Mouse (Mus musculus): ENCODE data around the gene Rbbp4. TPM values are rescaled to one million over a fixed set of nuclear protein-coding genes. Genes with fewer than 3 reads are reported as not detected.

Gene Rbbp4
- total and polyA plus RNA-seq, 3 experiments = 16.8 to 70.7 (median 67.0) TPM

DNA sequence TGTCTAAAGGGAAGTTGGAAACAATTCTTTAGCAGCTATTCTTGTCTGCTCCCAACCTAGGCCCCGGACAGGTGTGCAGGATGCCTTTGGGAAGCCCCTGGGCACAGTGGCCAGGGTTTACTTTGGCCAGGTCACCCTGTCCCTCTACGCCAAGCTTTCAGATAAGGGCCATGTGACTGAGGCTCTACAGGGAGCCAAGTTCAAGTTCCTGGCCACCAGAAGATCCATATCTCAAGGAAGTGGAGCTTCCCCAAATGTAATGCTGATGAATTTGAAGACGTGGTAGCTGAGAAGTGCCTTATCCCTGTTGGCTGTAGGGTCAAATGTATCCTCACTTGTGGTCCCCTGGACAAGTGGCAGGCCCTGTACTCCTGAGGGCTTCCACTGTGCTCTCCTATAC is 44.6 kb upstream of the Rbbp4 start:
- Histone ChIP-seq H3K36me3 (ENCODE audit: control insufficient read depth, insufficient read depth, low read length) (no peaks in the 10 kb centered on the region), H3K4me1 (ENCODE audit: control insufficient read depth, insufficient read depth, low read length) (peaks cover 1% of the 10 kb centered on the region; the same call in 1 of the 2 replicates), H3K27me3 (ENCODE audit: control insufficient read depth, insufficient read depth, low read length) (no peaks in the 10 kb centered on the region), H3K79me2 (replicated peaks; ENCODE audit: control insufficient read depth, insufficient read depth, low read length) (no peaks in the 10 kb centered on the region), H3K4me3 (no peak overlapping the region), H3K27ac (no peak overlapping the region), H3K9ac (ENCODE audit: low read depth, low read length) (no peak overlapping the region)
- DNase-seq = no peak
- intact Hi-C loops (cut with DNase I) = no loop called here
- no peak for TF ChIP-seq CTCF (IDR thresholded peaks at IDR 0.05)
- no peak for TF ChIP-seq EP300 (IDR thresholded peaks at IDR 0.05; ENCODE audit: insufficient read depth, low read depth, low read length)
- TF ChIP-seq POLR2A (IDR thresholded peaks at IDR 0.05; ENCODE audit: insufficient read depth, low read depth, low read length) = no peak
- WGBS = 50% methylated on average over 3 of the region's 3 CpGs

DNA sequence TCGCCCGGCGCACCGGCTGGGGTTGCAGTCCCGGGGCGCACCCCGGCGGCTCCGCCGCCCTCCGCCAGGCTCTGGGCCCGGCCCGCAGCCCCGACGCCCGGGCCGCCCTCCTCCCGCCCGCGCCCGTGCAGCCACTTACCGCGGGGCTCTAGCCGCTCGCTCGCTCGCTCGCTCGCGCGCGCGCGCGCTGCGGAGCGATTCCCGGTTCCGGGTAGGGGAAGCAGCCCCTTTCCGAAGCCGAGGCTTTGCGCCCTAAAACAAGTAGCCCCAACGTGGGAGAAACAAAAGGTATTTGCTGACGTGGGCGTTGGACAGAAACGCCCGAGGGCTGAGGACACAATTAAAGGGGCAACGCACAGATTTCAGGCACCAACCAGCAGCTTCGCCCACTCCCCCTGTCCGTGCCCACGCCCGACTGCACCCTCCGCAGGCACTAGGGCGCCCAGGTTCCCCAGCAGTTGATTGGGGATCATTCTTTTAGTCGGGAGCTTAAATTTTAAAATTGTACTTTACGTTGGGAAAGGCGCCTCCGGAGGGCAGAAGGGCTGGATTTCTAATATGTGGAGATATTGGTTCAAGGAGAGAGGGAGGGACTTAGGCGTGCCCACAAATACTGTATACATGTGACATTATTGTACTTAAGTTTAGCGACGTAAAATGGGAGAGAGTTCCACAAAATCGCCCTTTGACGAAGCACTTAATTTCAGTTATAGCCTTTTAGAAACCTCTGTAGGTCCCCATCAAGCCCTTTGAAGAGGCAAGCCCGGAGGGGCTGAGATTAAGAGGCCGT is 42.6 kb upstream of the Rbbp4 start, which contains the start of gene Zbtb8a:
TSS of gene Zbtb8a (minus strand) at position 516 of the 790 bp plus-strand sequence.
- no peaks in the 10 kb centered on the region for H3K79me2 ChIP-seq (replicated peaks; ENCODE audit: control insufficient read depth, insufficient read depth, low read length)
- intact Hi-C loops (cut with DNase I) = no loop called here
- H3K27ac ChIP-seq = peak within 1 kb of the TSS; percentile 81
- H3K27me3 ChIP-seq (ENCODE audit: control insufficient read depth, insufficient read depth, low read length) = no peaks in the 10 kb centered on the region
- WGBS = 2% methylated on average over 64 of the region's 65 CpGs
- H3K36me3 ChIP-seq (ENCODE audit: control insufficient read depth, insufficient read depth, low read length) = no peaks in the 10 kb centered on the region
- H3K4me3 ChIP-seq = peak within 1 kb of the TSS; percentile 67
- DNase-seq = peak; percentile 61 to 73
- no peaks in the 10 kb centered on the region; the same call in 1 of the 2 replicates for H3K4me1 ChIP-seq (ENCODE audit: control insufficient read depth, insufficient read depth, low read length)
- no peak for TF ChIP-seq CTCF (IDR thresholded peaks at IDR 0.05)
- TF ChIP-seq POLR2A (IDR thresholded peaks at IDR 0.05; ENCODE audit: insufficient read depth, low read depth, low read length) = peak; percentile 43
- H3K9ac ChIP-seq (ENCODE audit: low read depth, low read length) = peak within 1 kb of the TSS; percentile 85

DNA sequence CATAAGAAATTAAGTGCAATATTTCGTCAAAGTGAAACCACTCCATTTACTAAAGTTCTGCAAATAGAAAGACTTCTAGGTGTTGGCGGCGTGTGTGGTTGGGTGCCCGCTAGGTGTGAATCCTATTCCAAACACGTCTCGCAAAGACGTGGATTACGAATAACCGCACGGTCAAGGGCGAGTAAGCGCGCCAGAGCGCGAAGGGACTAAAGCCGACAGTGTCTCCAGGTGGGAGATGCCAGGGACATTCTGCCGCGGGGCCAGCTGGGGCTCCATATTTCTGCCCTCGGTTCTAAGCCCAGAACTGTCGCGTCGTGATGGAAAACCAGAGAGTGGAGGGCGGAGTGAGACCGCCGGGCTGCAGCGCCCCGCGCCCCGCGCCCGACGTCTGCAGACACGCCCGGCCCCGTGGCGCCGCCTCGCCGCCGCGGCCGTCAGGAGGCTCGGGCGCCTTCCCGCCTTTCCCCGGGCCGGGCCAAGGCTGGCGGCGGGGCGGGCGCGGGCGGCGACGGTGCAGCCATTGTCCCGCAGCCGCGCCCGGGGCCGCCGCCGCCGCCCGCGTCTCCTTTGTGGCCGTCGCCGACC is 41.9 kb upstream of the Rbbp4 start:
- no peak for TF ChIP-seq POLR2A (IDR thresholded peaks at IDR 0.05; ENCODE audit: insufficient read depth, low read depth, low read length)
- TF ChIP-seq CTCF (IDR thresholded peaks at IDR 0.05) = no peak; the same call in 1 of the 2 replicates
- no peak for TF ChIP-seq EP300 (IDR thresholded peaks at IDR 0.05; ENCODE audit: insufficient read depth, low read depth, low read length)
- DNase-seq = peak; percentile 77 to 79
- H3K4me1 ChIP-seq (ENCODE audit: control insufficient read depth, insufficient read depth, low read length) = no peaks in the 10 kb centered on the region; the same call in 1 of the 2 replicates
- intact Hi-C loops (cut with DNase I) = no loop called here
- peak overlapping the region; percentile 73 for H3K27ac ChIP-seq
- H3K9ac ChIP-seq (ENCODE audit: low read depth, low read length) = peak overlapping the region; percentile 85
- no peaks in the 10 kb centered on the region for H3K79me2 ChIP-seq (replicated peaks; ENCODE audit: control insufficient read depth, insufficient read depth, low read length)
- peak overlapping the region; percentile 67 for H3K4me3 ChIP-seq
- no peaks in the 10 kb centered on the region for H3K36me3 ChIP-seq (ENCODE audit: control insufficient read depth, insufficient read depth, low read length)
- WGBS = under 1% methylated on average over 68 of the region's 68 CpGs
- no peaks in the 10 kb centered on the region for H3K27me3 ChIP-seq (ENCODE audit: control insufficient read depth, insufficient read depth, low read length)

DNA sequence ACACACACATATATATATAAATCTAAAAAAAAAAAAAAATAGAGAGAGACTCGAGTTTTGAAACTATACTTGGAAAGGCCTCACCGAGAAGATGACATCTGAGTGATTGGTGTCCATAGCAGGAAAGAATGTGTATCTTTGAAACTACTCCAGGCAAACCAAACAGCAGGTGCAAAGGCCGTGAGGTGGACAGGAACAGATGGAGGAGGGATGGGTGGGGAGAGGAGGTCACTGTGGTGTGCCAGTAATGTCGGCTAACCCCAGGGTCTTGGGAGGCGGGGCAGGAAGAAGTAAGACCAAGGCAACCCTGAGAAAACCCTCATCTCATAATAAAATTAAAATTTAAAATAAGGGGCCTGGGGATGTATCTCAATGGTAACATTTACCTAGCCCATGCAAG is 40.7 kb upstream of the Rbbp4 start:
- no peak for TF ChIP-seq POLR2A (IDR thresholded peaks at IDR 0.05; ENCODE audit: insufficient read depth, low read depth, low read length)
- no peak for TF ChIP-seq EP300 (IDR thresholded peaks at IDR 0.05; ENCODE audit: insufficient read depth, low read depth, low read length)
- TF ChIP-seq CTCF (IDR thresholded peaks at IDR 0.05) = no peak

DNA sequence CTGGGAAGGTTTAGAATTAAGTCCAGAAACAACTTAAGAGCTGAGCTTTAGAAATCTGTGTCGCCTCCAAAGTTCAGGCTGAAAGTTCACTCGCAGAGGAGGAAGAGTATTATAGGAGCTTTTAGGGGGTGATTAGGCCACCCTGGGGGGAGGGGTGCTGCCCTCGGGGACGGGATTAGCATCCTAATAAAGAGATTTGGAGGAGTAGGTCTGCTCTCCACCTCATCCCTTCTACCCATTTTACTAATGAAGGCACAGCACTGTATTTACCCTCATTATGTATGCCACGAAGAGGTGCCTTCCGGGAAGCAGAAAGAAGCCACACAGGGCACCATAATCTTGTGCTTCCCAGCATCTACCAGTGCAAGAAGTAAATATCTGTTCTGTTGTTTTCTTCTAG is 39.8 kb upstream of the Rbbp4 start:
- Histone ChIP-seq H3K27me3 (ENCODE audit: control insufficient read depth, insufficient read depth, low read length) (no peaks in the 10 kb centered on the region), H3K4me1 (ENCODE audit: control insufficient read depth, insufficient read depth, low read length) (no peaks in the 10 kb centered on the region; the same call in 1 of the 2 replicates), H3K36me3 (ENCODE audit: control insufficient read depth, insufficient read depth, low read length) (no peaks in the 10 kb centered on the region), H3K9ac (ENCODE audit: low read depth, low read length) (no peak overlapping the region), H3K27ac (no peak overlapping the region), H3K79me2 (replicated peaks; ENCODE audit: control insufficient read depth, insufficient read depth, low read length) (no peaks in the 10 kb centered on the region), H3K4me3 (no peak overlapping the region)
- TF ChIP-seq CTCF (IDR thresholded peaks at IDR 0.05) = no peak
- TF ChIP-seq POLR2A (IDR thresholded peaks at IDR 0.05; ENCODE audit: insufficient read depth, low read depth, low read length) = no peak
- TF ChIP-seq EP300 (IDR thresholded peaks at IDR 0.05; ENCODE audit: insufficient read depth, low read depth, low read length) = no peak
- 74% methylated on average over 6 of the region's 6 CpGs for WGBS
- DNase-seq = no peak
- intact Hi-C loops (cut with DNase I) = no loop called here

More for the DNA sequence above, 40.7 kb upstream of the Rbbp4 start:
- Histone ChIP-seq H3K4me3 (no peak overlapping the region), H3K36me3 (ENCODE audit: control insufficient read depth, insufficient read depth, low read length) (no peaks in the 10 kb centered on the region), H3K4me1 (ENCODE audit: control insufficient read depth, insufficient read depth, low read length) (no peaks in the 10 kb centered on the region; the same call in 1 of the 2 replicates), H3K27me3 (ENCODE audit: control insufficient read depth, insufficient read depth, low read length) (no peaks in the 10 kb centered on the region), H3K9ac (ENCODE audit: low read depth, low read length) (no peak overlapping the region), H3K27ac (no peak overlapping the region), H3K79me2 (replicated peaks; ENCODE audit: control insufficient read depth, insufficient read depth, low read length) (no peaks in the 10 kb centered on the region)
- DNase-seq = no peak
- intact Hi-C loops (cut with DNase I) = no loop called here
- WGBS = 83% methylated on average over 5 of the region's 5 CpGs
